Mouse (Mus musculus) MEL (cell line): Measurements from ENCODE around the gene Napepld. TPM values are rescaled to one million over a fixed set of nuclear protein-coding genes. Genes with fewer than 3 reads are reported as not detected.

ENCODE experiments used
- DNase-seq: peaks from one replicate; pipeline ENCODE4 v3.0.0; 2011; ENCODE audit warnings: low read depth, low spot score
- H3K27ac ChIP-seq: 2 replicates; pipeline ENCODE4 v1.5.1; 2012; ENCODE audit warnings: low read depth, mild to moderate bottlenecking, control low read depth, low read length, moderate library complexity; ENCODE audit not compliant: control insufficient read depth
- H3K27me3 ChIP-seq, 2 experiments: fragments of 150-350 bp in 1 of 2; sonication (generic) in 1 of 2; 2 replicates each; pipeline ENCODE4 v1.6.1; 2012; ENCODE audit warnings: low read length in 2 of 2, mild to moderate bottlenecking in 2 of 2, improper control_type of control experiment in 1 of 2, moderate library complexity in 1 of 2; ENCODE audit not compliant: insufficient read depth in 2 of 2, control insufficient read depth in 1 of 2
- H3K36me3 ChIP-seq, 2 experiments: 2 replicates each; pipeline ENCODE4 v1.6.1; 2012 to 2014; ENCODE audit warnings: low read length in 2 of 2, improper control_type of control experiment in 1 of 2, inconsistent platforms in 1 of 2, mild to moderate bottlenecking in 1 of 2; ENCODE audit not compliant: insufficient read depth in 2 of 2, control insufficient read depth in 1 of 2
- H3K4me1 ChIP-seq, 2 experiments: fragments of 150-350 bp in 1 of 2; sonication (generic) in 1 of 2; 2 replicates each; pipeline ENCODE4 v1.6.1; 2012; ENCODE audit warnings: low read length in 2 of 2, improper control_type of control experiment in 1 of 2, mild to moderate bottlenecking in 1 of 2; ENCODE audit not compliant: insufficient read depth in 2 of 2, control insufficient read depth in 1 of 2
- H3K4me3 ChIP-seq, 2 experiments: fragments of 150-350 bp in 1 of 2; sonication (generic) in 1 of 2; 2 replicates each; pipeline ENCODE4 v1.5.1; 2012; ENCODE audit warnings: low read depth in 2 of 2, low read length in 2 of 2, mild to moderate bottlenecking in 2 of 2, moderate library complexity in 2 of 2, control low read depth in 1 of 2, improper control_type of control experiment in 1 of 2; ENCODE audit not compliant: control insufficient read depth in 1 of 2, insufficient read depth in 1 of 2
- H3K79me2 ChIP-seq: 2 replicates; pipeline ENCODE4 v1.6.1; 2012; ENCODE audit warnings: mild to moderate bottlenecking, low read length, moderate library complexity; ENCODE audit not compliant: control insufficient read depth, poor library complexity, insufficient read depth
- H3K9ac ChIP-seq: 2 replicates; pipeline ENCODE4 v1.6.1; 2012; ENCODE audit warnings: low read depth, mild to moderate bottlenecking, control low read depth, low read length, moderate library complexity; ENCODE audit not compliant: control insufficient read depth, poor library complexity, severe bottlenecking
- H3K9me3 ChIP-seq: fragments of 150-350 bp; sonication (generic); replicated peaks from 2 replicates; pipeline ENCODE4 v1.6.1; 2012; ENCODE audit warnings: mild to moderate bottlenecking, low read length, improper control_type of control experiment, moderate library complexity; ENCODE audit not compliant: insufficient read depth
- BHLHE40 ChIP-seq: IDR thresholded peaks from 2 replicates; pipeline ENCODE4 v1.6.1; 2012; ENCODE audit warnings: low read depth, mild to moderate bottlenecking, inconsistent platforms, low read length, improper control_type of control experiment, borderline replicate concordance
- CHD1 ChIP-seq: IDR thresholded peaks from 2 replicates; pipeline ENCODE4 v1.6.1; 2012; ENCODE audit warnings: low read depth, mild to moderate bottlenecking, inconsistent platforms, low read length, improper control_type of control experiment
- E2F4 ChIP-seq: IDR thresholded peaks from 2 replicates; pipeline ENCODE4 v1.6.1; 2011; ENCODE audit warnings: low read depth, low read length, improper control_type of control experiment, borderline replicate concordance
- ELF1 ChIP-seq: IDR thresholded peaks from 2 replicates; pipeline ENCODE4 v1.6.1; 2014; ENCODE audit warnings: low read depth, mild to moderate bottlenecking, inconsistent platforms, low read length, improper control_type of control experiment, moderate library complexity
- EP300 ChIP-seq, 2 experiments: IDR thresholded peaks; 2 replicates each; pipeline ENCODE4 v1.6.1; 2011; ENCODE audit warnings: improper control_type of control experiment in 2 of 2, low read length in 2 of 2, low read depth in 1 of 2, mild to moderate bottlenecking in 1 of 2
- GATA1 ChIP-seq: IDR thresholded peaks from 2 replicates; pipeline ENCODE4 v1.6.1; 2011; ENCODE audit warnings: low read depth, low read length, improper control_type of control experiment
- HCFC1 ChIP-seq: IDR thresholded peaks from 2 replicates; pipeline ENCODE4 v1.6.1; 2012; ENCODE audit warnings: low read depth, mild to moderate bottlenecking, inconsistent platforms, low read length, improper control_type of control experiment, moderate library complexity
- MAX ChIP-seq: IDR thresholded peaks from 2 replicates; pipeline ENCODE4 v1.6.1; 2011; ENCODE audit warnings: low read length, improper control_type of control experiment
- MEF2A ChIP-seq: IDR thresholded peaks from 2 replicates; pipeline ENCODE4 v1.6.1; 2014; ENCODE audit warnings: low read depth, mild to moderate bottlenecking, inconsistent platforms, low read length, improper control_type of control experiment; ENCODE audit not compliant: poor library complexity, insufficient replicate concordance, severe bottlenecking; ENCODE audit errors: extremely low read depth
- MXI1 ChIP-seq: IDR thresholded peaks from 2 replicates; pipeline ENCODE4 v1.6.1; 2011; ENCODE audit warnings: mild to moderate bottlenecking, low read depth, low read length, improper control_type of control experiment
- MYB ChIP-seq: IDR thresholded peaks from 2 replicates; pipeline ENCODE4 v1.6.1; 2011; ENCODE audit warnings: mild to moderate bottlenecking, low read depth, low read length, improper control_type of control experiment
- MYC ChIP-seq: IDR thresholded peaks from 2 replicates; pipeline ENCODE4 v1.6.1; 2011; ENCODE audit warnings: low read depth, mild to moderate bottlenecking, low read length, improper control_type of control experiment, moderate library complexity
- NRF1 ChIP-seq: IDR thresholded peaks from 2 replicates; pipeline ENCODE4 v1.6.1; 2014; ENCODE audit warnings: low read depth, mild to moderate bottlenecking, inconsistent platforms, low read length, improper control_type of control experiment, moderate library complexity; ENCODE audit not compliant: poor library complexity, insufficient read depth, severe bottlenecking
- POLR2A ChIP-seq, 2 experiments: IDR thresholded peaks; 2 replicates each; pipeline ENCODE4 v1.6.1; 2011 to 2012; ENCODE audit warnings: low read length in 2 of 2, mild to moderate bottlenecking in 2 of 2, control low read depth in 1 of 2, improper control_type of control experiment in 1 of 2, low read depth in 1 of 2, moderate library complexity in 1 of 2; ENCODE audit not compliant: control insufficient read depth in 1 of 2, insufficient read depth in 1 of 2, poor library complexity in 1 of 2
- SIN3A ChIP-seq: IDR thresholded peaks from 2 replicates; pipeline ENCODE4 v1.6.1; 2012; ENCODE audit warnings: low read length, improper control_type of control experiment, inconsistent platforms
- TBP ChIP-seq: IDR thresholded peaks from 2 replicates; pipeline ENCODE4 v1.8.0; 2011; ENCODE audit warnings: low read depth, low read length, improper control_type of control experiment
- UBTF ChIP-seq: IDR thresholded peaks from 2 replicates; pipeline ENCODE4 v1.6.1; 2012; ENCODE audit warnings: low read depth, mild to moderate bottlenecking, inconsistent platforms, low read length, improper control_type of control experiment, moderate library complexity, borderline replicate concordance; ENCODE audit not compliant: insufficient read depth
- USF2 ChIP-seq, 2 experiments: IDR thresholded peaks; 2 replicates each; pipeline ENCODE4 v1.6.1; 2011 to 2012; ENCODE audit warnings: improper control_type of control experiment in 2 of 2, low read length in 2 of 2, borderline replicate concordance in 1 of 2, inconsistent platforms in 1 of 2, low read depth in 1 of 2, mild to moderate bottlenecking in 1 of 2; ENCODE audit not compliant: insufficient read depth in 1 of 2
- ZC3H11A ChIP-seq: IDR thresholded peaks from 2 replicates; pipeline ENCODE4 v1.6.1; 2012; ENCODE audit warnings: low read depth, mild to moderate bottlenecking, inconsistent platforms, low read length, improper control_type of control experiment
- ZNF384 ChIP-seq: IDR thresholded peaks from 2 replicates; pipeline ENCODE4 v1.6.1; 2012; ENCODE audit warnings: low read depth, mild to moderate bottlenecking, inconsistent platforms, low read length, improper control_type of control experiment
- polyA plus RNA-seq, 2 experiments: library from polyadenylated mRNA; stranded (reverse) in 1 of 2; unstranded in 1 of 2; fragments of >175 nt in 1 of 2; fragments of >200 nt in 1 of 2; gene quantifications; 2 replicates each; pipeline versions ENCODE4 v1.2.1 to v1.2.4; 2012; ENCODE audit warnings: low replicate concordance in 2 of 2, low read depth in 1 of 2; ENCODE audit not compliant: insufficient read length in 2 of 2, insufficient read depth in 1 of 2, missing spikeins in 1 of 2
- total RNA-seq: library from RNA; depleted of rRNA; stranded (reverse); fragments of 300-350 nt; gene quantifications from 2 replicates; pipeline ENCODE4 v1.2.3, GENCODE M21; 2012

The Napepld gene
- total and polyA plus RNA-seq, 3 experiments: 1.5 to 3.0 TPM; not detected in 1

GRCm38 (mm10) chr5:21702873-21703475 lies 1.8 kb upstream of the Napepld start:
- Histone ChIP-seq H3K36me3 (peaks cover 0 to 23% of the 10 kb centered on the region in 2 experiments; a peak in 2 of 4 replicates), H3K4me1 (peaks cover 11 to 13% of the 10 kb centered on the region in 2 experiments; a peak in 3 of 4 replicates), H3K4me3 (peak overlapping the region; percentile 8 to 59; a peak in 3 of 4 replicates), H3K9ac (peak overlapping the region; percentile 11), H3K27ac (peak overlapping the region; percentile 48), H3K79me2 (peaks cover 3% of the 10 kb centered on the region; the same call in 1 of the 2 replicates), H3K27me3 (no peaks in the 10 kb centered on the region), H3K9me3 (no peaks in the 10 kb centered on the region)
- DNase-seq: peak; percentile 71
- TF ChIP-seq MYC (peak; percentile 54; the same call in 1 of the 2 replicates), GATA1 (peak; percentile 47; the same call in 1 of the 2 replicates), CHD1 (no peak; the same call in 1 of the 2 replicates), SIN3A (peak; percentile 57), MYB (no peak), POLR2A (IDR thresholded peaks at IDR 0.05; ENCODE audit: control insufficient read depth in 1 of 2, insufficient read depth in 1 of 2, low read depth in 1 of 2, low read length in 2 of 2, poor library complexity in 1 of 2) (no peak), EP300 (IDR thresholded peaks at IDR 0.05; ENCODE audit: low read depth in 1 of 2, low read length in 2 of 2) (peak in 1 of 2 experiments; percentile 39; a peak in 1 of 4 replicates), ELF1 (no peak), BHLHE40 (no peak), TBP (no peak; the same call in 1 of the 2 replicates), ZC3H11A (0 out of 2 replicates have a peak, but pooled peaks have one; percentile 0), MAX (0 out of 2 replicates have a peak, but pooled peaks have one; percentile 15), ZNF384 (no peak), UBTF (no peak), MXI1 (no peak; the same call in 1 of the 2 replicates), HCFC1 (no peak)

GRCm38 (mm10) chr5:21702009-21702364 lies 791 bp upstream of the Napepld start:
- peak overlapping the region; percentile 70 for H3K27ac ChIP-seq
- TF ChIP-seq CHD1 (peak; percentile 96), EP300 (IDR thresholded peaks at IDR 0.05; ENCODE audit: low read depth in 1 of 2, low read length in 2 of 2) (peak; percentile 28 to 57; a peak in 2 of 4 replicates), NRF1 (0 out of 2 replicates have a peak, but pooled peaks have one; percentile 3), MEF2A (no peak), HCFC1 (no peak), E2F4 (no peak), USF2 (IDR thresholded peaks at IDR 0.05; ENCODE audit: borderline replicate concordance in 1 of 2, insufficient read depth in 1 of 2, low read depth in 1 of 2, low read length in 2 of 2) (no peak)
- H3K27me3 ChIP-seq: no peaks in the 10 kb centered on the region
- H3K79me2 ChIP-seq: peaks cover 3% of the 10 kb centered on the region; the same call in 1 of the 2 replicates
- DNase-seq: no peak
- peaks cover 0 to 25% of the 10 kb centered on the region in 2 experiments; a peak in 2 of 4 replicates for H3K36me3 ChIP-seq
- H3K4me1 ChIP-seq: peaks cover 12 to 13% of the 10 kb centered on the region in 2 experiments
- peak overlapping the region; percentile 59 to 61 for H3K4me3 ChIP-seq
- peak overlapping the region; percentile 84 for H3K9ac ChIP-seq
- no peaks in the 10 kb centered on the region for H3K9me3 ChIP-seq
